7 mouse cellular contexts compared by ENCODE assay signal in genomic region chr16:62782229-62782628, GRCm38 (mm10). TPM values are rescaled to one million over a fixed set of nuclear protein-coding genes. Genes with fewer than 3 reads are reported as not detected.
DNase-seq lines count a peak whose midpoint lies in the region; ATAC-seq and TF ChIP-seq lines count a peak whose summit lies in the region.

No protein-coding gene starts in this region.

- H3K36me3 ChIP-seq in kidney, postnatal 0 days (ENCODE audit: insufficient read depth, low read length): no peaks in the 10 kb centered on the region
- no peaks in the 10 kb centered on the region for H3K36me3 ChIP-seq in kidney, embryonic 14.5 days (ENCODE audit: control insufficient read depth, insufficient read depth, low read length)
- H3K36me3 ChIP-seq in G1E (replicated peaks): peaks cover 60% of the 10 kb centered on the region

- no peaks in the 10 kb centered on the region for H3K27me3 ChIP-seq in kidney, postnatal 0 days (ENCODE audit: insufficient read depth, low read length)
- no peaks in the 10 kb centered on the region for H3K27me3 ChIP-seq in kidney, embryonic 14.5 days (ENCODE audit: control insufficient read depth, insufficient read depth, low read length)
- H3K27me3 ChIP-seq in G1E (ENCODE audit: insufficient read depth, low read length): no peaks in the 10 kb centered on the region

- no peak overlapping the region for H3K9ac ChIP-seq in kidney, postnatal 0 days (ENCODE audit: low read depth, low read length)
- no peak overlapping the region for H3K9ac ChIP-seq in kidney, embryonic 14.5 days (ENCODE audit: low read depth, low read length)

- H3K4me2 ChIP-seq in kidney, postnatal 0 days (ENCODE audit: low read length): no peak overlapping the region
- H3K4me2 ChIP-seq in kidney, embryonic 14.5 days (replicated peaks; ENCODE audit: low read depth, low read length): no peak overlapping the region

- ATAC-seq in kidney, postnatal 0 days (replicated peaks; ENCODE audit: low FRiP score, low read depth): no peak
- no peak for ATAC-seq in kidney, embryonic 14.5 days (ENCODE audit: low FRiP score, low TSS enrichment)
- no peak for ATAC-seq in G1E (ENCODE audit: extremely low read depth, insufficient number of reproducible peaks, low FRiP score, poor library complexity, severe bottlenecking)

- whole genome bisulfite sequencing in kidney, postnatal 0 days: 60% methylated on average over 5 of the region's 5 CpGs
- 69% methylated on average over 5 of the region's 5 CpGs for WGBS in kidney, embryonic 14.5 days

- no peak overlapping the region for H3K4me3 ChIP-seq in kidney, postnatal 0 days (replicated peaks; ENCODE audit: low read depth, low read length)
- no peak overlapping the region for H3K4me3 ChIP-seq in kidney, embryonic 14.5 days (ENCODE audit: low read length)
- H3K4me3 ChIP-seq in G1E (ENCODE audit: low read depth, low read length): no peak overlapping the region

- peak; percentile 29 for DNase-seq in kidney, postnatal 0 days (ENCODE audit: low spot score)
- peak; percentile 7 for DNase-seq in CD4-positive helper T cell, adult 2 months (ENCODE audit: low read depth, low spot score)
- peak; percentile 6 for DNase-seq in G1E (ENCODE audit: low spot score)
- DNase-seq in induced T-regulatory cell, adult 2 months (ENCODE audit: low read depth): peak; percentile 53
- no peak for DNase-seq in gastrocnemius, postnatal 25 days
- DNase-seq in cerebellum, adult 18-20 months: no peak

- H3K4me1 ChIP-seq in kidney, postnatal 0 days (replicated peaks; ENCODE audit: insufficient read depth, low read length): 0 out of 2 replicates have a peak, but pooled peaks cover 10% of the 10 kb centered on the region
- H3K4me1 ChIP-seq in kidney, embryonic 14.5 days (ENCODE audit: control insufficient read depth, insufficient read depth, low read length): no peaks in the 10 kb centered on the region
- H3K4me1 ChIP-seq in G1E (ENCODE audit: insufficient read depth, low read depth, low read length): peaks cover 27% of the 10 kb centered on the region

- TF ChIP-seq CTCF in kidney, postnatal 0 days (IDR thresholded peaks at IDR 0.05; ENCODE audit: low read depth): peak; percentile 69
- TF ChIP-seq CTCF in G1E (IDR thresholded peaks at IDR 0.05; ENCODE audit: low read depth, low read length): no peak

- H3K27ac ChIP-seq in kidney, postnatal 0 days: no peak overlapping the region
- H3K27ac ChIP-seq in kidney, embryonic 14.5 days (ENCODE audit: low read depth, low read length): no peak overlapping the region

- no peaks in the 10 kb centered on the region for H3K9me3 ChIP-seq in kidney, postnatal 0 days (replicated peaks; ENCODE audit: low read length)
- H3K9me3 ChIP-seq in kidney, embryonic 14.5 days (ENCODE audit: control insufficient read depth, low read length): no peaks in the 10 kb centered on the region
- no peaks in the 10 kb centered on the region for H3K9me3 ChIP-seq in G1E (replicated peaks)

RNA-seq across cellular contexts. Expression of gene Nsun3, which starts 4.4 kb away (rescaled TPM):
- polyA plus RNA-seq in kidney, postnatal 0 days (2015; fragmentation: Nextera tagmentation; extraction: Ambion mirVana): 8.2 and 9.2 TPM in 2 replicates
- polyA plus RNA-seq in kidney, embryonic 14.5 days (2014; fragmentation: Nextera tagmentation; extraction: Ambion mirVana): 9.4 and 10.5 TPM in 2 replicates
- total RNA-seq in G1E (2014; fragmentation: Nextera tagmentation): 112 and 141 TPM in 2 replicates
- total RNA-seq in G1E (2017): 17.7 and 22.9 TPM in 2 replicates
- 1.9 and 2.0 TPM in 2 replicates for polyA plus RNA-seq in G1E (2012)
- total RNA-seq in gastrocnemius, postnatal 25 days (2021): 1 to 10 TPM; 4.0 to 6.7 TPM

RNA-seq across cellular contexts. Expression of gene Stx19, which starts 32.2 kb away (rescaled TPM):
- 0.16 and 0.23 TPM in 2 replicates for polyA plus RNA-seq in kidney, postnatal 0 days (2015; fragmentation: Nextera tagmentation; extraction: Ambion mirVana)
- 0.38 and 0.63 TPM in 2 replicates for polyA plus RNA-seq in kidney, embryonic 14.5 days (2014; fragmentation: Nextera tagmentation; extraction: Ambion mirVana)
- total RNA-seq in G1E (2014; fragmentation: Nextera tagmentation) (not detected in 2 replicates), G1E (2017) (0.06 and 0.11 TPM in 2 replicates)
- not detected in 2 replicates for polyA plus RNA-seq in G1E (2012)
- total RNA-seq in gastrocnemius, postnatal 25 days (2021): not detected

Comparison
In these comparisons a context has a peak if more than half of its experiments do, and no peak if none do; other contexts are left out.
1. DNase-seq: peak in kidney, postnatal 0 days (single experiment), CD4-positive helper T cell, adult 2 months (single experiment), G1E (single experiment) and induced T-regulatory cell, adult 2 months (single experiment); none in gastrocnemius, postnatal 25 days (single experiment) and cerebellum, adult 18-20 months (0 of 2).